Mouse (Mus musculus): ENCODE results near the gene Gltpd2.

DNA sequence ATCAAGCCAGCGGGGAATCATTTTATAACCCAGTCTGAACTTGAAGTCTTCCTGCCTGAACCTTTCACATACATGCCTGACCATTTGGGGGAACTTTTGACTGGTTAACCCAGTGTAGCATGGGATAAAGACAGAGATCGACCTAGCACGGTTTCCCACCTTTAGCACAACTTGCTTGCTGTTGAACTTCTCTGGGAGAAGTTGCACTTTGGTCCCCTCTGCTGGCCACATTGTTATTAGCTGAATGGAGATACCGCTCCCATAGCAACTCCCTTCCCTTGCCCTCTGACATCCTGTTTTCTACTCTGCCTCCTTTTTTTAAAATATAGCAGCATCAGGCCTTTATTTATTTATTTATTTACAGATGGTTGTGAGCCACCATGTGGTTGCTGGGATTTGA is 12.6 kb upstream of the Gltpd2 start:
- no peak for TF ChIP-seq POLR2A (IDR thresholded peaks at IDR 0.05; ENCODE audit: borderline replicate concordance, insufficient read depth, low read length)
- TF ChIP-seq CTCF (IDR thresholded peaks at IDR 0.05; ENCODE audit: borderline replicate concordance, insufficient read depth, low read depth, low read length) = peak; percentile 44; the same call in 1 of the 2 replicates

Data from cerebellum, adult 2 months (tissue).